Mouse (Mus musculus) forebrain, embryonic 15.5 days (tissue): Measurements from ENCODE around the gene Rcl1. TPM values are rescaled to one million over a fixed set of nuclear protein-coding genes. Genes with fewer than 3 reads are reported as not detected.

Source experiments
- ATAC-seq: fragments of 200-750 bp; cut with Nextera tagmentation; replicated peaks from 2 replicates; pipeline ENCODE4 v1.8.0; 2017; ENCODE audit warnings: mild to moderate bottlenecking, moderate TSS enrichment, moderate library complexity
- H3K27ac ChIP-seq: fragments of 300-500 bp; sonication (generic); replicated peaks from 2 replicates; pipeline ENCODE4 v1.5.1; 2015; ENCODE audit warnings: mild to moderate bottlenecking, inconsistent platforms
- H3K27me3 ChIP-seq: fragments of 300-500 bp; sonication (generic); 2 replicates; pipeline ENCODE4 v1.6.1; 2015; ENCODE audit warnings: inconsistent platforms
- H3K36me3 ChIP-seq: fragments of 300-500 bp; sonication (generic); 2 replicates; pipeline ENCODE4 v1.6.1; 2015; ENCODE audit warnings: mild to moderate bottlenecking, inconsistent platforms
- H3K4me1 ChIP-seq: fragments of 300-500 bp; sonication (generic); 2 replicates; pipeline ENCODE4 v1.6.1; 2015; ENCODE audit warnings: inconsistent platforms
- H3K4me2 ChIP-seq: fragments of 300-500 bp; sonication (generic); replicated peaks from 2 replicates; pipeline ENCODE4 v1.6.1; 2015; ENCODE audit warnings: mild to moderate bottlenecking, inconsistent platforms
- H3K4me3 ChIP-seq: fragments of 300-500 bp; sonication (generic); 2 replicates; pipeline ENCODE4 v1.5.1; 2015; ENCODE audit warnings: mild to moderate bottlenecking, inconsistent platforms
- H3K9ac ChIP-seq: fragments of 300-500 bp; sonication (generic); replicated peaks from 2 replicates; pipeline ENCODE4 v1.6.1; 2015; ENCODE audit warnings: mild to moderate bottlenecking, inconsistent platforms
- H3K9me3 ChIP-seq: fragments of 300-500 bp; sonication (generic); 2 replicates; pipeline ENCODE4 v1.6.1; 2016; ENCODE audit warnings: inconsistent platforms
- WGBS: fragments of 180-500 bp; shearing (Covaris S2); methylation state at CpG from one replicate; pipeline ENCODE4 v1.1.7; 2015; ENCODE audit warnings: mixed read lengths; 5-methylcytosine and 5-hydroxymethylcytosine counted together
- polyA plus RNA-seq: library from polyadenylated mRNA; unstranded; fragments of >200 nt; fragmentation: Nextera tagmentation; extraction: Ambion mirVana; gene quantifications from 2 replicates; pipeline ENCODE4 v1.2.1, GENCODE M21; 2015

Gene Rcl1
- polyA plus RNA-seq, 1 experiment from 2014 or later, result 37.0 TPM

GRCm38 (mm10) chr19:29118196-29118595, 17.0 kb downstream of the Rcl1 start:
- no peaks in the 10 kb centered on the region for H3K4me1 ChIP-seq
- H3K36me3 ChIP-seq, result peaks cover 11% of the 10 kb centered on the region
- H3K27ac ChIP-seq, result no peak overlapping the region
- H3K9me3 ChIP-seq, result no peaks in the 10 kb centered on the region
- no peak overlapping the region for H3K4me2 ChIP-seq
- no peak overlapping the region for H3K4me3 ChIP-seq
- H3K27me3 ChIP-seq, result no peaks in the 10 kb centered on the region
- no peak for ATAC-seq
- 95% methylated on average over 13 of the region's 13 CpGs for WGBS
- no peak overlapping the region for H3K9ac ChIP-seq

- no peaks in the 10 kb centered on the region for H3K27me3 ChIP-seq
- H3K36me3 ChIP-seq, result peaks cover 11% of the 10 kb centered on the region
- H3K4me2 ChIP-seq, result no peak overlapping the region
- H3K9ac ChIP-seq, result no peak overlapping the region
- no peak for ATAC-seq
- WGBS, result 93% methylated on average over 6 of the region's 6 CpGs
- no peaks in the 10 kb centered on the region for H3K4me1 ChIP-seq
- H3K9me3 ChIP-seq, result no peaks in the 10 kb centered on the region
- no peak overlapping the region for H3K4me3 ChIP-seq
- no peak overlapping the region for H3K27ac ChIP-seq
Observed at GRCm38 (mm10) chr19:29120311-29120710, 19.1 kb downstream of the Rcl1 start.

GRCm38 (mm10) chr19:29121394-29121793, 20.2 kb downstream of the Rcl1 start:
- Histone ChIP-seq H3K4me2 (no peak overlapping the region), H3K27ac (no peak overlapping the region), H3K9me3 (no peaks in the 10 kb centered on the region), H3K27me3 (no peaks in the 10 kb centered on the region), H3K4me3 (no peak overlapping the region), H3K36me3 (peaks cover 11% of the 10 kb centered on the region), H3K4me1 (no peaks in the 10 kb centered on the region), H3K9ac (no peak overlapping the region)
- WGBS, result 92% methylated on average over 9 of the region's 9 CpGs
- no peak for ATAC-seq

GRCm38 (mm10) chr19:29124886-29125585, 23.9 kb downstream of the Rcl1 start:
- no peak overlapping the region for H3K4me3 ChIP-seq
- H3K27me3 ChIP-seq, result no peaks in the 10 kb centered on the region
- peaks cover 11% of the 10 kb centered on the region; the same call in 1 of the 2 replicates for H3K36me3 ChIP-seq
- H3K27ac ChIP-seq, result no peak overlapping the region
- H3K4me1 ChIP-seq, result no peaks in the 10 kb centered on the region
- no peak overlapping the region for H3K9ac ChIP-seq
- no peak overlapping the region for H3K4me2 ChIP-seq
- 94% methylated on average over 13 of the region's 13 CpGs for WGBS
- no peak for ATAC-seq
- no peaks in the 10 kb centered on the region for H3K9me3 ChIP-seq

- no peaks in the 10 kb centered on the region for H3K4me1 ChIP-seq
- no peak overlapping the region for H3K4me3 ChIP-seq
- no peak overlapping the region for H3K9ac ChIP-seq
- H3K27ac ChIP-seq, result no peak overlapping the region
- WGBS, result 93% methylated on average over 12 of the region's 12 CpGs
- no peaks in the 10 kb centered on the region for H3K9me3 ChIP-seq
- no peak for ATAC-seq
- H3K4me2 ChIP-seq, result no peak overlapping the region
- H3K27me3 ChIP-seq, result no peaks in the 10 kb centered on the region
- H3K36me3 ChIP-seq, result peaks cover 13% of the 10 kb centered on the region; the same call in 1 of the 2 replicates
Observed at GRCm38 (mm10) chr19:29126347-29127015, 25.3 kb downstream of the Rcl1 start.

GRCm38 (mm10) chr19:29127331-29127730, 26.2 kb downstream of the Rcl1 start:
- 73% methylated on average over 6 of the region's 6 CpGs for WGBS

GRCm38 (mm10) chr19:29128217-29128616, 27.0 kb downstream of the Rcl1 start:
- 93% methylated on average over 6 of the region's 6 CpGs for WGBS
- no peak for ATAC-seq
- H3K9me3 ChIP-seq, result no peaks in the 10 kb centered on the region
- H3K4me3 ChIP-seq, result no peak overlapping the region
- H3K9ac ChIP-seq, result no peak overlapping the region
- peaks cover 9% of the 10 kb centered on the region; the same call in 1 of the 2 replicates for H3K36me3 ChIP-seq
- no peaks in the 10 kb centered on the region for H3K27me3 ChIP-seq
- no peak overlapping the region for H3K27ac ChIP-seq
- H3K4me1 ChIP-seq, result no peaks in the 10 kb centered on the region
- H3K4me2 ChIP-seq, result no peak overlapping the region

More at GRCm38 (mm10) chr19:29127331-29127730, 26.2 kb downstream of the Rcl1 start:
- Histone ChIP-seq H3K9me3 (no peaks in the 10 kb centered on the region), H3K4me2 (no peak overlapping the region), H3K4me3 (no peak overlapping the region), H3K27ac (no peak overlapping the region), H3K9ac (no peak overlapping the region), H3K36me3 (peaks cover 9% of the 10 kb centered on the region; the same call in 1 of the 2 replicates), H3K27me3 (no peaks in the 10 kb centered on the region), H3K4me1 (no peaks in the 10 kb centered on the region)
- no peak for ATAC-seq

- Histone ChIP-seq H3K9ac (no peak overlapping the region), H3K4me3 (no peak overlapping the region), H3K36me3 (peaks cover 13% of the 10 kb centered on the region; the same call in 1 of the 2 replicates), H3K4me1 (no peaks in the 10 kb centered on the region), H3K27ac (no peak overlapping the region), H3K4me2 (no peak overlapping the region), H3K9me3 (no peaks in the 10 kb centered on the region), H3K27me3 (no peaks in the 10 kb centered on the region)
- 96% methylated on average over 5 of the region's 5 CpGs for WGBS
- no peak for ATAC-seq
Observed at GRCm38 (mm10) chr19:29129551-29129950, 28.4 kb downstream of the Rcl1 start.

GRCm38 (mm10) chr19:29131171-29131570, 30.0 kb downstream of the Rcl1 start:
- WGBS, result 83% methylated on average over 4 of the region's 4 CpGs

GRCm38 (mm10) chr19:29134293-29134692, 33.1 kb downstream of the Rcl1 start:
- ATAC-seq, result no peak
- Histone ChIP-seq H3K36me3 (0 out of 2 replicates have a peak, but pooled peaks cover 12% of the 10 kb centered on the region), H3K4me1 (no peaks in the 10 kb centered on the region), H3K27ac (no peak overlapping the region), H3K4me3 (no peak overlapping the region), H3K9me3 (no peaks in the 10 kb centered on the region), H3K27me3 (no peaks in the 10 kb centered on the region), H3K4me2 (no peak overlapping the region), H3K9ac (no peak overlapping the region)
- 88% methylated on average over 11 of the region's 11 CpGs for WGBS

More at GRCm38 (mm10) chr19:29131171-29131570, 30.0 kb downstream of the Rcl1 start:
- H3K27ac ChIP-seq, result no peak overlapping the region
- H3K9ac ChIP-seq, result no peak overlapping the region
- H3K27me3 ChIP-seq, result no peaks in the 10 kb centered on the region
- H3K4me1 ChIP-seq, result no peaks in the 10 kb centered on the region
- H3K4me3 ChIP-seq, result no peak overlapping the region
- H3K9me3 ChIP-seq, result no peaks in the 10 kb centered on the region
- H3K4me2 ChIP-seq, result no peak overlapping the region
- H3K36me3 ChIP-seq, result peaks cover 15% of the 10 kb centered on the region; the same call in 1 of the 2 replicates
- ATAC-seq, result no peak

GRCm38 (mm10) chr19:29135172-29135736, 34.1 kb downstream of the Rcl1 start:
- no peak overlapping the region for H3K4me2 ChIP-seq
- no peak overlapping the region for H3K4me3 ChIP-seq
- no peaks in the 10 kb centered on the region for H3K4me1 ChIP-seq
- H3K9me3 ChIP-seq, result no peaks in the 10 kb centered on the region
- 0 out of 2 replicates have a peak, but pooled peaks cover 6% of the 10 kb centered on the region for H3K36me3 ChIP-seq
- H3K27ac ChIP-seq, result no peak overlapping the region
- H3K27me3 ChIP-seq, result no peaks in the 10 kb centered on the region
- H3K9ac ChIP-seq, result no peak overlapping the region
- 91% methylated on average over 11 of the region's 11 CpGs for WGBS
- ATAC-seq, result no peak

- H3K4me1 ChIP-seq, result no peaks in the 10 kb centered on the region
- no peaks in the 10 kb centered on the region for H3K9me3 ChIP-seq
- no peaks in the 10 kb centered on the region for H3K27me3 ChIP-seq
- H3K9ac ChIP-seq, result no peak overlapping the region
- no peak for ATAC-seq
- WGBS, result 90% methylated on average over 10 of the region's 10 CpGs
- no peak overlapping the region for H3K27ac ChIP-seq
- H3K36me3 ChIP-seq, result peaks cover 11% of the 10 kb centered on the region; the same call in 1 of the 2 replicates
- H3K4me2 ChIP-seq, result no peak overlapping the region
- no peak overlapping the region for H3K4me3 ChIP-seq
Observed at GRCm38 (mm10) chr19:29138546-29139270, 37.5 kb downstream of the Rcl1 start.
